Mouse (Mus musculus) CH12.LX (cell line): ENCODE data around the gene Dpysl5. TPM values are rescaled to one million over a fixed set of nuclear protein-coding genes. Genes with fewer than 3 reads are reported as not detected.

ENCODE experiments used
- DNase-seq: peaks from one replicate; pipeline ENCODE4 v3.0.0-alpha.2; 2013; ENCODE audit errors: extremely low read depth
- H3K27ac ChIP-seq: 2 replicates; pipeline ENCODE4 v1.5.1; 2012; ENCODE audit warnings: low read depth, mild to moderate bottlenecking, control low read depth, moderate library complexity; ENCODE audit not compliant: insufficient read depth
- H3K27me3 ChIP-seq: replicated peaks from 2 replicates; pipeline ENCODE3; 2012; ENCODE audit warnings: inconsistent platforms
- H3K36me3 ChIP-seq, 2 experiments: replicated peaks in 1 of 2; 2 replicates each; pipeline versions ENCODE3 to v1.6.1; 2012; ENCODE audit warnings: inconsistent platforms in 1 of 2, low read length in 1 of 2, mild to moderate bottlenecking in 1 of 2, mixed read lengths in 1 of 2, moderate library complexity in 1 of 2; ENCODE audit not compliant: control insufficient read depth in 1 of 2, insufficient read depth in 1 of 2
- H3K4me1 ChIP-seq, 2 experiments: 2 replicates each; pipeline ENCODE4 v1.6.1; 2012; ENCODE audit warnings: inconsistent platforms in 1 of 2, moderate library complexity in 1 of 2; ENCODE audit not compliant: insufficient read depth in 2 of 2, control insufficient read depth in 1 of 2
- H3K4me2 ChIP-seq: 2 replicates; pipeline ENCODE4 v1.6.1; 2012; ENCODE audit warnings: low read depth, mild to moderate bottlenecking, control low read depth; ENCODE audit not compliant: poor library complexity, insufficient read depth, severe bottlenecking
- H3K4me3 ChIP-seq, 3 experiments: fragments of 150-350 bp in 1 of 3; sonication (generic) in 1 of 3; replicated peaks in 1 of 3; 2 replicates each; pipeline versions ENCODE3 to v1.5.1; 2011 to 2012; ENCODE audit warnings: low read depth in 2 of 3, low read length in 2 of 3, mild to moderate bottlenecking in 2 of 3, moderate library complexity in 2 of 3, control low read depth in 1 of 3, improper control_type of control experiment in 1 of 3, inconsistent platforms in 1 of 3, mixed read lengths in 1 of 3; ENCODE audit not compliant: poor library complexity in 1 of 3
- H3K79me2 ChIP-seq: replicated peaks from 2 replicates; pipeline ENCODE4 v1.6.1; 2012; ENCODE audit warnings: mild to moderate bottlenecking, moderate library complexity; ENCODE audit not compliant: control insufficient read depth, poor library complexity, insufficient read depth, severe bottlenecking; ENCODE audit errors: extremely low read depth
- H3K9ac ChIP-seq: 2 replicates; pipeline ENCODE4 v1.6.1; 2012; ENCODE audit warnings: low read depth, mild to moderate bottlenecking, control low read depth, moderate library complexity; ENCODE audit not compliant: insufficient read depth
- H3K9me3 ChIP-seq: replicated peaks from 2 replicates; pipeline ENCODE3; 2012; ENCODE audit warnings: low read length, inconsistent platforms, mixed read lengths
- CTCF ChIP-seq, 2 experiments: IDR thresholded peaks in 1 of 2; conservative IDR thresholded peaks in 1 of 2; 2 replicates each; pipeline ENCODE4 v1.5.1; 2011 to 2012; ENCODE audit warnings: low read depth in 2 of 2, low read length in 2 of 2, improper control_type of control experiment in 1 of 2, inconsistent platforms in 1 of 2, mild to moderate bottlenecking in 1 of 2, moderate library complexity in 1 of 2
- E2F4 ChIP-seq: IDR thresholded peaks from 2 replicates; pipeline ENCODE4 v1.6.1; 2011; ENCODE audit warnings: low read depth, low read length, improper control_type of control experiment; ENCODE audit not compliant: insufficient replicate concordance
- EP300 ChIP-seq: IDR thresholded peaks from 2 replicates; pipeline ENCODE4 v1.6.1; 2011; ENCODE audit warnings: low read length, improper control_type of control experiment
- JUN ChIP-seq: IDR thresholded peaks from 2 replicates; pipeline ENCODE4 v1.6.1; 2011; ENCODE audit warnings: low read depth, mild to moderate bottlenecking, low read length, improper control_type of control experiment, moderate library complexity; ENCODE audit not compliant: insufficient read depth
- MAFK ChIP-seq: IDR thresholded peaks from 2 replicates; pipeline ENCODE4 v1.6.1; 2011; ENCODE audit warnings: low read length, improper control_type of control experiment; ENCODE audit not compliant: insufficient replicate concordance
- MAX ChIP-seq: IDR thresholded peaks from 2 replicates; pipeline ENCODE4 v1.6.1; 2011; ENCODE audit warnings: low read length, improper control_type of control experiment
- MAZ ChIP-seq: IDR thresholded peaks from 2 replicates; pipeline ENCODE4 v1.6.1; 2012; ENCODE audit warnings: low read depth, mild to moderate bottlenecking, inconsistent platforms, low read length, improper control_type of control experiment, moderate library complexity
- MYC ChIP-seq: IDR thresholded peaks from 2 replicates; pipeline ENCODE4 v1.6.1; 2011; ENCODE audit warnings: low read depth, mild to moderate bottlenecking, improper control_type of control experiment, low read length
- NELFE ChIP-seq: IDR thresholded peaks from 2 replicates; pipeline ENCODE4 v1.6.1; 2011; ENCODE audit warnings: low read depth, low read length, improper control_type of control experiment
- POLR2A ChIP-seq: IDR thresholded peaks from 2 replicates; pipeline ENCODE4 v1.6.1; 2011; ENCODE audit warnings: low read depth, mild to moderate bottlenecking, improper control_type of control experiment, low read length
- POLR2AphosphoS2 ChIP-seq: IDR thresholded peaks from 2 replicates; pipeline ENCODE4 v1.6.1; 2011; ENCODE audit warnings: low read depth, low read length, improper control_type of control experiment
- TBP ChIP-seq: conservative IDR thresholded peaks from 2 replicates; pipeline ENCODE4 v1.6.1; 2011; ENCODE audit warnings: low read depth, low read length, improper control_type of control experiment
- USF1 ChIP-seq: IDR thresholded peaks from 2 replicates; pipeline ENCODE4 v1.6.1; 2014; ENCODE audit warnings: low read depth, mild to moderate bottlenecking, inconsistent platforms, low read length, improper control_type of control experiment
- USF2 ChIP-seq: conservative IDR thresholded peaks from 2 replicates; pipeline ENCODE4 v1.6.1; 2011; ENCODE audit warnings: low read depth, low read length, improper control_type of control experiment
- ZC3H11A ChIP-seq: IDR thresholded peaks from 2 replicates; pipeline ENCODE4 v1.6.1; 2012; ENCODE audit warnings: low read depth, mild to moderate bottlenecking, inconsistent platforms, low read length, improper control_type of control experiment
- ZMIZ1 ChIP-seq: IDR thresholded peaks from 2 replicates; pipeline ENCODE4 v1.6.1; 2012; ENCODE audit warnings: low read depth, mild to moderate bottlenecking, inconsistent platforms, low read length, improper control_type of control experiment
- ZNF384 ChIP-seq: IDR thresholded peaks from 2 replicates; pipeline ENCODE4 v1.6.1; 2012; ENCODE audit warnings: low read depth, low read length, improper control_type of control experiment, inconsistent platforms
- dilution Hi-C: fragments of 300-500 bp; cut with MboI; formaldehyde crosslinking; loops from 2 replicates; pipeline ENCODE4 v1.14.3; 2020; ENCODE audit warnings: low sequenced_read_pairs; ENCODE audit not compliant: extremely low pct_unique_long_range_greater_than_20kb, extremely low pct_ligation_motif_present
- in situ Hi-C: fragments of 300-500 bp; cut with MboI; formaldehyde crosslinking; loops from 3 replicates; pipeline ENCODE4 v1.14.3; 2019; ENCODE audit warnings: low sequenced_read_pairs, low pct_ligation_motif_present, low pct_unique_long_range_greater_than_20kb, mixed read lengths
- polyA plus RNA-seq: library from polyadenylated mRNA; unstranded; fragments of >175 nt; gene quantifications from 2 replicates; pipeline ENCODE4 v1.2.1, GENCODE M21; 2012; ENCODE audit warnings: low read depth; ENCODE audit not compliant: insufficient read length
- total RNA-seq, 2 experiments: library from RNA; depleted of rRNA; stranded (reverse); fragments of 300-350 nt in 1 of 2; fragments of >200 nt in 1 of 2; gene quantifications; 2 replicates each; pipeline ENCODE4 v1.2.3; 2012 to 2014

Gene Dpysl5
- total and polyA plus RNA-seq, 3 experiments: 0.21 TPM; not detected in 2

- TF ChIP-seq NELFE: no peak
Observed at GRCm38 (mm10) chr5:30765596-30766370, 54.4 kb downstream of the Dpysl5 start (continued).

DNA sequence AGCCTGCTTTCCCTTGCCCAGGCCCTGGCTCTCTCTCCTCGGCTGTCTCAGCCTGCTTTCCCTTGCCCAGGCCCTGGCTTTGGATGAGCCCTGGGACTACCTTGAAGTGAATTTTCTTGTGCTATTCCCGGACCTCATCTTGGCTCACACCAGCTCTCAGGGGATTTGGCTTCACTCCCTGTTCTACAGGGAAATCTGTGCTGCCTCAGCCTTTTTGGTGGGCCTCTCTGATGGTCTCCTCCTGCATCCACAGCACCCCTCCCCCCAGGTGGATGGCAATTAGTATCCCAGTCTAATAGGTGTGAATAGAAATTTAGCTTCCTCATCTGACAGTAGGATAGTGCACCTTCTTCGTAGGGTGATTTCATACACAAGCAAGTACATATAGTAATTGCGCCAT lies 56.7 kb downstream of the Dpysl5 start:
- Histone ChIP-seq H3K4me1 (peaks cover 2 to 6% of the 10 kb centered on the region in 2 experiments), H3K27me3 (peaks cover 38% of the 10 kb centered on the region), H3K9ac (no peak overlapping the region), H3K36me3 (no peaks in the 10 kb centered on the region), H3K79me2 (no peaks in the 10 kb centered on the region), H3K9me3 (peaks cover 8% of the 10 kb centered on the region), H3K27ac (no peak overlapping the region), H3K4me3 (no peak overlapping the region), H3K4me2 (no peak overlapping the region)
- dilution Hi-C loops: no loop called here
- TF ChIP-seq ZNF384: no peak
- TF ChIP-seq MAZ: no peak
- no peak for TF ChIP-seq ZMIZ1
- TF ChIP-seq MAX: no peak
- no peak for TF ChIP-seq CTCF (conservative IDR thresholded peaks at IDR 0.05 in 1 of 2, IDR thresholded peaks at IDR 0.05 in 1 of 2; ENCODE audit: low read depth in 2 of 2, low read length in 2 of 2)
- no peak for TF ChIP-seq EP300
- no peak for TF ChIP-seq MYC
- in situ Hi-C loops: no loop called here
- no peak for DNase-seq

GRCm38 (mm10) chr5:30768598-30768997 lies 57.2 kb downstream of the Dpysl5 start:
- Histone ChIP-seq H3K27ac (no peak overlapping the region), H3K79me2 (no peaks in the 10 kb centered on the region), H3K27me3 (peaks cover 37% of the 10 kb centered on the region), H3K4me1 (peaks cover 2 to 6% of the 10 kb centered on the region in 2 experiments), H3K36me3 (no peaks in the 10 kb centered on the region), H3K4me3 (no peak overlapping the region), H3K4me2 (no peak overlapping the region), H3K9me3 (peaks cover 8% of the 10 kb centered on the region), H3K9ac (no peak overlapping the region)
- dilution Hi-C loops (no loop called here), in situ Hi-C loops (no loop called here)
- no peak for DNase-seq
- TF ChIP-seq USF1 (no peak), POLR2A (no peak), ZC3H11A (no peak), USF2 (no peak), ZMIZ1 (no peak), TBP (no peak), POLR2AphosphoS2 (no peak), MAFK (no peak), E2F4 (no peak), JUN (no peak)
